Mouse (Mus musculus) C2C12 (cell line): ENCODE results near the gene Clasp2.

Experiments used
- CEBPB ChIP-seq: IDR thresholded peaks from one replicate; pipeline ENCODE4 v1.6.1; 2011; ENCODE audit warnings: low read depth, mild to moderate bottlenecking, control low read depth, moderate library complexity
- CTCF ChIP-seq: IDR thresholded peaks from one replicate; pipeline ENCODE4 v1.5.1; 2011; ENCODE audit not compliant: control insufficient read depth, insufficient read depth, insufficient read length
- FOSL1 ChIP-seq: IDR thresholded peaks from one replicate; pipeline ENCODE4 v1.8.0; 2011; ENCODE audit warnings: mild to moderate bottlenecking, low read length; ENCODE audit not compliant: poor library complexity, insufficient read depth, severe bottlenecking
- MAX ChIP-seq: IDR thresholded peaks from one replicate; pipeline ENCODE4 v1.6.1; 2011; ENCODE audit warnings: mild to moderate bottlenecking, control low read depth
- MYOD1 ChIP-seq: IDR thresholded peaks from one replicate; pipeline ENCODE4 v1.6.1; 2011; ENCODE audit warnings: low read depth; ENCODE audit not compliant: control insufficient read depth, insufficient read length
- MYOG ChIP-seq: IDR thresholded peaks from one replicate; pipeline ENCODE4 v1.6.1; 2011; ENCODE audit not compliant: control insufficient read depth, insufficient read length; ENCODE audit errors: extremely low read depth
- USF1 ChIP-seq: IDR thresholded peaks from one replicate; pipeline ENCODE4 v1.6.1; 2011; ENCODE audit warnings: low read depth, mild to moderate bottlenecking, control low read depth, moderate library complexity

DNA sequence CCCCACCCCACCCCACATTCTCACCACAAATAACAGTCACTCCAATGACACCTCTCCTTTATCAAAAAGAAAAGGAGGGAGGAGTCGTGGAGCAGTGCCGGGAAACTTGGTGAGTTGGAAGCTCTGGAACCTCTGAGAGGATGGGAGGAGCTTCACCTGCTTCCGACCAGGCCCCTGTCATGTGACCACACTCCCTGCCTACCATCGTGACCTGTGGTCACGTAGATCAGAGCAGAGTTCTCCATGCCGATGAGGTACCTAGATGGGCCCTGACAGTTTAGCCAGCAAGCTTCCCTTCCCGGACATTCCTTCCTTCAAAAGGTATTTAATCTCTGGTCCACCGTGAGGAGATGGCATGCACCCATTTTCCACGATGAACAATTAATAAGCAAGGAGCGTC is 17.2 kb downstream of the Clasp2 start:
- TF ChIP-seq CTCF (no peak), CEBPB (no peak), FOSL1 (no peak), USF1 (no peak), MAX (no peak), MYOG (no peak), MYOD1 (no peak)
